Mouse (Mus musculus): ENCODE data around the gene Cdk14.
"Not testable (repeated sequence)": the region's sequence is repeated elsewhere in the genome, so short reads cannot be mapped to it uniquely, and the experiment has no call there.

Cdk14 gene

DNA sequence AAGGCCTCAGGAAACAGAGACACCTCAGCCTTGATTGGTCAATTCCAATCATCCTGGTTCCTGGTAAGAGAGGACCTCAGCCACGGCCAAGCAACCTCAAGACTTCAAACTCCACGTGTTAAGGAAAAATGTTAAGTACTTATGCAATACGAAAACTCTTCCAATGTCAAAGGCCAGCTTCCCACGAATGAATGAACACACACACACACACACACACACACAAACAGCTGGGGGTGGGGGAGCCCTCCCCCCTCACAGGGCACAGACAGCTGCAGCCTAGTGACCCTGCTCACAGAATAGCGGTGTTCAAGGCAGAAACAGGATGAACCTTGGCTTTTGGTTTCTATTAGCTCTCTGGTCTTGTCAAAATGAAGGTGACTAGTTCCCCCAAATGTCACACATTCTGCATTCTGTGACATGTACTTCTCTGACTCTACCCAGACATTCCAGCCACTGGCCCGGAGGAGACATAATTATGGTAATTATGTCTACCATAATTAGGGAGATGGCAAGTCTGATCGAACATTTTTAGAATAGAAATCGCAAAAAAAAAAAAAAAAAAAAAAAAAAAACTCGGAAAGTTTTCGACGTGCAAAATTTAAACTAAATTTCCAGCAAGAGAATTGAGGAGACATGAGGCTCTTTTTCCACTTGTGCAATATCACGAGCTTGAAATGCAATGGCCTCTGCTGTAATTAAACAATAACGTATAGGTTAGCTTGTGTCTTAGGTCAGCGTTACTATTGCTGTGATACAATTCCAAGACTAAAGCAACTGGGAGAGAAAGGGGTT is 54.6 kb downstream of the Cdk14 start:
- DNase-seq: no peak

DNA sequence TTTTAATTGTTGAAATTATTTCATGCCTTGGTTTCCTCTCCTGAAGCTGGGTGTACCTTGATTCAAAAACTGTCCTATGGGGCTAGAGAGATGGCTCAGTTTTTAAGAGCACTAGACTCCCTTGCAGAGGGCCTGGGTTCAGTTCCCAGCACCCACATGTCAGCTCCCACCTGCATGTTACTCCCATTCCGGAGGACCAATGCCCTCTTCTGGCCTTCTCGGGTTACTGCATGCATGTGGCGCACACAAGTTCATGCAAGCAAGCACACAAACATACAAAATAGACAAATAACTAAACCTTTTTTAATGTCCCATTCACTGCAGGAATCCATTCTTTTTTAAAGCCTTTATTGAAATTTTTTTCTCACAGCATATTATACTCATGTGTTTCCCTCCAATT is 58.4 kb downstream of the Cdk14 start:
- no peak for DNase-seq

DNA sequence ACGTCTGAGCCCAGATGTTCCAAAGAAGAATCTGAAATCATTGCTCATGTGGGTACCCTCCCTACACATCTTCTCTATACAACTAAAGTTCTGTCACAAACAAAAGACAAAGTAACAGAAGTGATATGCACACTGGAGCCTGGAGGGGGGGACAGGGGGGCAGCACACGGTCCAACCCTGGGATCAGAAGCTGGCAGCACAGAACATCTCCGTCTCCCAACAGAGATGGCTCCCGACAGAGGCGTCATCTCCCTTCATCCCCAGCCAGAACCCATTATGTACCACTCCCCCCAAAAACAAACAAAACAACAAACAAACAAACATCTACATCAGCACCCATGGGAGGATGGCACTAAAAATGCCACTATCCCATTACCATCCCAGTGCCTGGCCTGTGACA is 59.8 kb downstream of the Cdk14 start:
- no peak for DNase-seq

DNA sequence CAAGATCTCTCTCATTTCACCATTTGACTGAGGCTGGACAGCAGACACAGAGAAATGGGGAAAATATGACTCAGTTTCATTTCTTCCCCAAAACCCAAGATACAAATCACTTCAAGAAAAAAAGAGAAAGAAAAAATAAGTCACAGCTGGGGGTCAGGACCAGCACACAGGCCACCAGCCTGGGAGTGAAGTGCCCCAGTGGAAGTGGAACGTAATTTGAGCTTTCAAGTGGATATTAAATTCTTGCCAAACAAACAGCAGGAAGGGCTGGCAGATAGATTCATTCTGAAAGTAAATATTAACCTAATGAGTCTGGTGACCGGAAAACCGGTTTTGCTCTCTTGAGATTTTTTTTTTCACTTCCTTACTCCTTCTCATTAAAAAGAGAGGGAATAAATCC is 60.2 kb downstream of the Cdk14 start:
- no peak for DNase-seq

DNA sequence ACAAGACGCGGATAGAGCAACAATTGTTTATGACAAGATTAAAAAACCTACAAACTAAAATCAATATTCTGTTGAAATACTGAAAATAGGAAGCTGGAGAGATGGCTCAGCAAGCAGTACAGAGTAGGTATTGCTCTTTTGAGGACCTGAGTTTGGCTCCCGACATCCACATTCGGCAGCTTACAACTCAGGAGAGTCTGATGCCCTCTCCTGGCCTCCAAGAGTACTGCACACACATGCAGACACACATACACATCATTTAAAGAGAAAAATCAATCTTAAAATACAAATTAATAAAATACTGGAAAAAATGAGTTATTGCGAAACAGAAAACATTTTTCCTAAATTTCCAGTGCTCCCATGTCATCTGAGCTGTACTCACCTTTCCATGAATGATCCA is 60.7 kb downstream of the Cdk14 start:
- no peak for DNase-seq

DNA sequence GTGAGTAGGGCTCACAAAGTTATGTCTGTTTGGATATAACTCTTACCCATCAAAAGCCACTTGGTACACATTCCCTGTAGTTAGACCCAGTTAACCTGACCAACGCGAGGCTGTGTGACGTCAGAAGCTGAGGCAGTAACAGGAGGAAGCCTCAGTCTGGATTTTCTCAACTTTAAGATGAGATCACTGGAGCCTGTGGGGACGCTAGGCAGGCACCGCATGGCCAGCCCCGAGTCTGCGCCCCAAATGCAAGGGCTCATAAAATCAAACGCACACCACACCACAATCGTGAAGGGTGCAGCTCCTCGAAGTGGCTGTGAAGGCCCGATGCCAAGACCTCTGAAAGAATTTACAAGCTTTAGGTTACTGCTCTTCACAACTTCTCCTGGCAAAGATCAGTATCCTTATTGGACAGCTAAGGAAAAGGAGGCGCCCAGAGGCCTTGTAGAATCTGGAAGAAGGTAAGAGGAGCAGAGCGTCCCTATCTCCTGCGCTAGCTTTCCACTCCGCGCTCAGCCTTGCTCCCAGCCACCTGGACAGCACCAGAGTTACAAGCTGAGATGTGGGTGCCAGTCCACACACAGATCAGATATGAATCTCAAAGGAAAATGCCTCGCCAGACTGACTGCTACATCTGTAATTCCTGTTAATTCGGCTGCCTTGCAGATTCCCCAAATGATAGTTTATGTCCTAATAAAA is 61.9 kb downstream of the Cdk14 start:
- DNase-seq: no peak

DNA sequence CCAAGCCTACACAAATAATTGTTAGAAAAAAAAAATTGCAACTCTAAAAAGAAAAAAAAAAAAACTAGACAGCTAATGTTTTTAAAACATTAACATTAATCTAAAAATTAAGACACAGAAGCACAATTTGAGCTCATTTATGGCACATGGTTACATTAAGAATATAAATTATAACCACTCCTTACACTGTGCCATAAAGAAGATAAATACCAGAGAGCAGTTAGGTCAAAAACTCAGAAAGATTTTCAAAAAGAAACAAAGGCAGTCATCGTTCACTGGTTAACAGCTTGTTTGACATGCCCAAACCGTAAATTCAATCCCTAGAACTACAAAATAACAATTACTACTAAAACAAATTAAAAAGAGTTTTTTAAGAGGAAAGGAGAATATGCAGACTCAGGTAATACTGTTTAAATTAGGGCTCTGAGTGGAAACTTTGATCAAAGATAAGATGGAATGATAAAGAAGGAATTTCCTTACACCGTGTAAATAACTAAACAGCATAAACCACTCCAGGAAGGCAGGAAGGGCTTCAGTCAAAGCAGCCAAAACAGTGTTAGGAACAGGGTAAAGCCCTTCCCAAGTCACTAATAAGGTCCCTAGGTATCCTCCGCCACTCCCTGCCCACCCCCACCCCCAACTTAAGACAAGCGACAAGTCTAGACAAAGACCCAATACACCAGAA is 65.3 kb downstream of the Cdk14 start:
- no peak for DNase-seq

DNA sequence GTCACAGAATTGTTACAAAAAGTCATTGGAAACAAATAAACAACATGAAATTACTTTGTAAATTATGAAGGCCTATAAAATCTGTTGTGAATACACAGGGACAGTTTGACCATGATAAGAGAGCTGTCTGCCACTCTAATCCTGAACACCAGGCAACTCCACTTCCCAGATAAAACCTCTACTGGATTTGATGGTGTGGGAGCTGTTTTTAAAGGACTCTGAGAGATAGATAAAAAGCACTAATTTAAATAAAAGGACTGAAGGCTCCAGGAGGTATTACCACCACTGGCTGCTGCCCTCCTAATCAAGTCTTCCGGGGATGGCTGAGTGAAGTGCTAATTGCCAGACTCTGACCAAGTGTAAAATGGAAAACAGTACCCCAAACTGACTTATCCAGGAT is 66.2 kb downstream of the Cdk14 start:
- DNase-seq: no peak

DNA sequence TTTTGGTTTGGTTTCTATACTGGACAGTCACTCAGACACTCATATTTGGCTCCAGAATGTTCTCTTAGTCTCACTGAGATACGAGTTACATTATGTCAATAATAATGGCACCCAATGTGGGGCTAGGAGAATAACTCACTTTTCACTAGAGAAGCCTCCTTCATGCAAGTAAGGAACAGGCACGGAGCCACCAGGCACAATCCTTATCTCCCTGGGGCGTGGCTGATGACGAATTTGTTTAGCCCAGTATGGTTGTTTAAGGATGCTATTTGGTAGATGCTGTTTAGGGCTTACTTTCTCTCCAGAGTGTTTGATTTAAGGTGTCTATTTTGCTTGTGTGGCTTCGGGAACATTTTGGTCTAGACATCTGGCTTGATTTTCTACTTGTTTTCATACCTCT is 75.5 kb downstream of the Cdk14 start:
- DNase-seq: no peak

DNA sequence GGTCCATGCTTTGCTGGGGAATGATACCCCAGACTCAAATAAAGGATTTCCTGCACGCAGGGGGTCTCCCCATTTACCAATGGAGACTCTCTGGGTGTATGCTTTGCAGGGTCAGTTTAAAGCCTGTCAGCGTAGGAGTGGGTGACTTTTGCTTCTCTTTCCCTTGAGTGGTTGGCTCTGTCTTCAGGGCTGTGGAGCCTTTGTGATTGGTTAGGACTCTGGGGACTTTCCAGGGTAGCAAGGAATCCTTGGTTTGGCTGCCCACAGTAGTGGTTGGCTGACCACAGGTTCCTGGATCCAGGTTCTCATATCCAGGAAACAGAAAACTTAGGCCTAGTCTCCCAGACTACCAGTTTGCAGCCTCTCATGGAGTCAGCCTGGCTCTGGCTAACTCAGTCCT is 76.4 kb downstream of the Cdk14 start:
- no peak for DNase-seq

DNA sequence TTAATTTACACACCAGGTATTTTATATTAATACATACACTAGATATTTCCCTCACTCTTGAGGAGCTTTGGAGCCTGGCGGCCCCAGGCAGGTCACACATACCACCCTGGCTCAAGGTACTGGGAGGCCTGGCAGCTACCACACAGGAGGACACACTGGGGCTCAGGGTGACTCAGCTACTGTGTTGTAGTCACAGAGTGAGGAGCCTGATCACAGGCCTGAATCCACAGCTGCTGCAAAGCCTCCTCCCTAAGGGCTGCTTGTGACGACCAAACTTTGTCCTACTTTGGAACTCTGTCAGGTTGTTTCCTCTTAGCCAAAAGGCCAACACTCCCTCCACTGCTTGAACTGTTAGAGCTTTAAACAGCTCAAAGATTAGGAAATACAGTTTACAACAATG is 76.8 kb downstream of the Cdk14 start:
- no peak for DNase-seq

DNA sequence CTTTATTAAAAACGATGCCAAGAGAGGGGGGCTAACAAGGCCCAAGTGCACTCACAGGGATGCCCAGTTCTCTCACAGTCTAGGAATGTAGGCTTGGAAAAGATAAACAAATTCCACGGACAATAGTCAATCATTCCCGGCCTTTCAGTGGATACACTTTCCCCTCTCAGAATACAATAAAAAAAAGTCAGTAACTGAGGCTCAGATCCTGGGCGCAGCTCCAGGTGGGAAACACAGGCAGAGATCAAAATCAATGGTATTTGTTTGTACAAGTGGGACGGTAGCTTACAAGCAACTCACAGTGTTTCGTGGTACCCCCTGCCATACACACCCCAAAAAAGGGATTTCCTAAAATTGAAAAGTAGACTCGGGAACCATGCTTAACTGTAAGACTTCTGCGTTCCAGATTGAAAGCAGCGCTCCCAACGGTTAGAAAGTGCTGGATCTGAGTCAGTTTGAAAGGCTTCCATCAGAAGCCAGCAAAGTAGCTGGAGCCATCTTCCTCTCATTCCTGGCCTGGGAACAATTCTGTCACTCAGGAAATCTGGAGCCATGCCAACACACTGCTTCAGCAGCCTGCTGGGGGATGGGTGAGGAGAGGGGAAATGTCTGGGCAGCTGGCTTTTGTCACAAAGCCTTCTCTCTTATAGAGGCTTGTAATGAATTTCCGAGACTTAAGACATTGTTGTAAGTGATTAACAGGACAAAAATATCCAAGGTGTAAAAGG is 77.5 kb downstream of the Cdk14 start:
- no peak for DNase-seq

DNA sequence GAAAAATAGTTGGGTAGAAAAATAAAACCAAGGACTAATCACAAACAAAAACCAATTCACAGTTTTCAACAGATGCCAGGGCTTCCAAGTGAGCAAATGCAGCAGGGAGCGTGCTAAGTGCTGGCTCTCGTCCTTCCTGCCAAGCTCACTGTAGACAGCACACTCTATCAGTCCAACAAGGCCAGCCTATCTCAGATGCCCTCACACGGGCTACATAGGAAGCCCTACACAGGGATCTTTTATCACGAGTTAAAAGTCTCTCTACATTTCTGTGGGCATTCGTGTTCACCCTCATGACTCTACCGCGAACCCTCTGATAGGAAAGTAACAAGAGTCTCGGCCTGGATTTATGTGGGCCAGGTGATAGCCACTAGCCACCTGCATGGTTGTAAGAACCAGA is 78.5 kb downstream of the Cdk14 start:
- DNase-seq: no peak

DNA sequence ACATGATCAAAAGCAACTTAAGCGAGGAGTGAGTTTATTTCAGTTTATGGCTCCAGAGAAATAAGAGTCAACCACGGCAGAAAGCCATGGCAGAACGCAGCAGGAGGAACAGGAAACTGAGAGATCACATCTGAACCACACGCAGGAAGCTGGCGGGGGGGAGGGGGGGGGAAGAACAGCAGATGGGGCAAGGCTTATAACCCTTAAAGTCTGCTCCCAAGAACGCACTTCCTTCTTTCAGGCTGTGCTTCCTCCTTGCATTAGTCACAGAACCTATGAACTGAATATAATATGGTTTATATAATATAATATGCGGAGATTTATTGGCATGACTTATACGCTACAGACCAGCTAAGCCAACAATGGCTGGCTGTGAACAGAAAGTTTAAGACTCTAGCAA is 86.2 kb downstream of the Cdk14 start:
- DNase-seq: no peak

DNA sequence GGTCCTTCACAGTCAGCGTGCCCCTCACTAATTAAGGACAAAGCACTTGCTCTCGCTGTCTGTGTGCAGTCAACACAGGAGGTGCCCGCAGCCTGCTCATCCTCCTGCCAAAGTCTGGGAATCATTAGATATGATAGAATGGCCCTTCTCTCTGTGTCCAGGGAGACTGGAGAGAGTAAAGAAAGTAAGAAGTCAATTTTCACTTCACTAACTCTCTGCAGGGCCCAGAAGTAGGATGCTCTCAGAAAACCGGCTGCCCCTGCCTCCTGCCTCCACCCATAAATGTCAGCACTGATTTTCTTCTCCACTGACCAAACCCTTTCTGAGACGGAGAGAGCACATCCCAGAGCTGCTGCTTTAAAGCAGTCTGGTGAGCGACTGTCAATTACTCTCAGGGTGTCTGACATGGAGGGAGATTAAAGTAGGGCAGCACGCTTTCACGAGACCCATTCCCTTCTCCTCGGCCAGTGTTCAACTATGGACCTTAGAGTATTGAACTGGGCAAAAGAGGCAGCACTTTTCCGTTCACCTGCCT is 89.1 kb downstream of the Cdk14 start:
- no peak for DNase-seq

DNA sequence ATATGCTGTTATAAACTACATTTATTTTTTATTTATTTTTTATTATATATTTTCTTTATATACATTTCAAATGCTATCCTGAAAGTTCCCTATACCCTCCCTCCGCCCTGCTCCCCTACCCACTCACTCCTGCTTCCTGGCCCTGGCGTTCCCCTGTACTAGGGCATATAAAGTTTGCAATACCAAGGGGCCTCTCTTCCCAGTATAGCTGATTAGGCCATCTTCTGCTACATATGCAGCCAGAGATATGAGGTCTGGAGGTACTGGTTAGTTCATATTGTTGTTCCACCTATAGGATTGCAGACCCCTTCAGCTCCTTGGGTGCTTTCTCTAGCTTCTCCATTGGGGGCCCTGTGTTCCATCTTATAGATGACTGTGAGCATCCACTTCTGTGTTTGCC is 91.1 kb downstream of the Cdk14 start:
- DNase-seq: not testable (repeated sequence)

DNA sequence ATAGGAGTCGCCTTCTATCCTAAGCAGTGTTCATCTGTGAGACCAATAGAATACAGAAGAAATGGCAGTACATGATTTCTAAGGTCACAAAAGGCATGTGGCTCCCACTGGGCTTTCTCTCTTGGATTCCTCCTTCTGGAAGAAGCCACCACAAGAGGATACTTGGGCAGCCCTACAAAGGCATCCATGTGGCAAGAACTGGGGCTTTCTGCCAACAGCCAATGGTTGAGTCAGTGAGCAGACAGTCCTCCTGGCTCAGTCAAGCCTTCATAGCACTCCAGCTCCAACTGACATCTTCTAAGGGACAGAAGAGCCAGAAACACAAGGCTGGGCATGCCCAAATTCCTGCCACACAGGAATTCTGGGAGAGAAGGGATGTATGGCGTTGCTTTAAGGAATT is 93.4 kb downstream of the Cdk14 start:
- DNase-seq: no peak

DNA sequence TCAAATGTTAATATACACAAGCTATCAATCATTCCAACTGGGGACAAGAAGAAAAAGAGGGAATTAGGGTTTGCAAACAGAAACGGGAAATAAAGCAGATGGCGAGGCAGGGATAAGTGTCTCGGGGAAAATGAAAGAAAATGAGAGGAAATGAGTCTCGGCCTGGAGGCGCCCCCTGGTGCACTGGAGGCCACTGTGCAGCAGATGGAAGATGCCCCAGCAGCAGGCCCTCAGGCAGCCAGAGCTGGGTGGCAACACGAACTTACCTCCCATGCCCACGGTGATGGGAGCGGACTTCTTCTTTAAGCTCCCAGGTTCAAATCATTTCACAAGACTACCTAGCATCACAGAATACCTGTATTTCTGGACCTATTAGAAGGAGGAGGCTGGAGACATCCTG is 97.4 kb downstream of the Cdk14 start:
- peak in 1 of 2 experiments; percentile 1 for DNase-seq

DNA sequence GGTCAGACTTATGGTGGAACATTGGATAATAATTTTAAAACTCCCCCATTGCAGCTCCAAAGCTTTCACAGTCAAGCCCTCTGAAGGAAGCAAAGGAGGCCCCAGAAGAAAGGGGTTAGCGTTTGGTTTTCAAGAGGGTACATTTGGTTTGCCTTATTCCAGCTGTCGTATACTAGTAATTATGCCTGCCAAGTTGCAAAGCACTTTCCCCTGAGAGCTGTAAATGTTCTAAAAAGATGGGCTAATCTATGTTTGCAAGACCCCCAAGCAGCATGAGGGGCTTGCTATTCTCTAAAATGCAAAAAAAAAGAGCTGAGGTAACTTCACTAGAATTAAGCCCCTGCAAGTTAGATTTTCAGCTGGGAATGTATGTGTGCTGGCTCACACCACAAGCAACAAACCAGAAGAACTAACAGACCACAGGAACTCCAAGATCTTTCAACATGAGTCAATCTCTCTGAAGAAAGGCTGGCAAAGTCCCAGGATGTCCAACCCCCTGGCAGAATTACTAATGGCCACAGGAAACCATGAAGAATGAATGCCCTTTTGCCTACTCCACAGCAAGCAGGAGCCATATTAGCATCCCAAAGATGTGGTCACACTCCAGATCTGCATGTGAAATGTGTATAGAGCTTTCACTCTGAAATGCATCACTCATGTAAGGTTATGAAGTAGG is 99.5 kb downstream of the Cdk14 start:
- DNase-seq: no peak

DNA sequence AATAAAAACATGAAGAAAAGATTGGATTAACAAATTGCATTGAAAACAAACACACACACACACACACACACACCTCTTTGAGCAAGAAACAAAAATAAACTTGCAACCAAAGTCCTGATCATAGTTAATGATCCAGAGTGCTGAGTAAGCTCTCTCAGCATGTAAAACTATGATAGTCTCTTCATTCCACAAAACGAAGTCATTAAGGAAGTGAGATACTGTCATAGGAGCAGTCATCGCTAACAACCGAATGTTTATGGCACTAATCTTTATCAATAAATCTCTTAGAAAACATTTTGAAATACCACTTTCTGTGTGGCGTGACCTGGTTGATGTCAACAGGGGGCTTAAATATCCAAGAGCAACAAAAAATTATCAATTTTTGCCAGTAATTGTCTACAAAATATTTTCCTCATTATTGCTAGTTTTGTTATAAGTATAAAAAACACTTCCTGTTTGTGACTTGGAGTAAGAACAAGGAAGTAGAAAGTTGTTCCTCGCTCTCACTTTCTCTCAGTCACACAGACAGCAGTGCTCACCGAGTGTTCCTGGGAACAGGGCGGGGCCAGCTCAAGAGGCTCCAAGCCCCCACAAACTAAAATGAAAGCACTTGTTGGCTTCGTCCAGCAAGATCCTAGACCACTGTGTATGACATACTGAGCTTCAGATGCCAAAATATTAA is 100.1 kb downstream of the Cdk14 start:
- DNase-seq: no peak

DNA sequence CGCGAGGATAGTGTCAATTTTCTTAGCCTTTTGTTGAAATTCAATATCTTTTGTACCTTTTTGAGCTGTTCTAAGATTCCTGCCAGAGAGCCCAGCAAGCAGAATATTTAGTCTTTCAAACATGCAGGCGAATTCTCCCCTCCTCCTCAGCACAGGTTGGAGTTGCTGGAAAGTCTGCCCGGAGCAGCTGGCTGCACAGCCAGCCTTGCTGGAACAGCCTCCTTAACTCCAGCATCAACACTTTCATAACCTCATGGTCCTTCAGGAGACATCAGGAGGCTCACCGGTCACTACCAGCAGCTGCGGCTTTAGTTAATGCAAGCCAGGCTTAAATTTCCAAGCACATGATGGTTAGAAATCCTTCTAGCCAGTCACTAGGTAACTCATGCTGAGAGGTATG is 105.8 kb downstream of the Cdk14 start:
- DNase-seq: no peak

DNA sequence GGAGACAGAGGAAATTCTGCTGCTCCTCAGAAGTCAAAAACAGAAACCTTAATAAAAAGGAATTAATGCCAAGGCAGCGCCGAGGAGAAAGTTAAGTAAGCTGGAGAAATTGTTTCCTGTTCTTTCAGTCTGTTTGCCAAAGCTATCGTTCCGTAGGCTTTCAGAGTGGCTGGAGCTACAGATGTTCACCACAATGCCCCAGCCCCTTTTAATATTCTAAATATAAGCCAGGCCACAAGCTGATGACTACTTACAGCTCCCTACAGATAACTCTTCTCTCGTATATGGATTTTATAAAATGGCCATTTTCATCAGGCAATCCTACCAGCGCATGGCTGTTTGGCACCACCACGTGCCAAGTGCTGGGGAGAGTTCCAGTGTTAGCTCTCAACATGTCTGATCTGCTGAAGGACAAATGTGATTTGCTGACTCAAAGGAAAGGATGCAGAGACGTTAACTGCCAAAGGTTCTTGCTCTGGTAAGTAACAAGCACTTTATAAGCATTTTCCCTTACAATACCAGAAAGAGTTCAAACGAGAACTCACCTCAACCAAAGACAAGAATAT is 106.8 kb downstream of the Cdk14 start:
- DNase-seq: no peak
